Mouse (Mus musculus): ENCODE data around the gene Fbxw2. TPM values are rescaled to one million over a fixed set of nuclear protein-coding genes. Genes with fewer than 3 reads are reported as not detected.

Fbxw2 gene
- total and polyA plus RNA-seq, 3 experiments, result 36.7 to 67.8 (median 61.2) TPM

DNA sequence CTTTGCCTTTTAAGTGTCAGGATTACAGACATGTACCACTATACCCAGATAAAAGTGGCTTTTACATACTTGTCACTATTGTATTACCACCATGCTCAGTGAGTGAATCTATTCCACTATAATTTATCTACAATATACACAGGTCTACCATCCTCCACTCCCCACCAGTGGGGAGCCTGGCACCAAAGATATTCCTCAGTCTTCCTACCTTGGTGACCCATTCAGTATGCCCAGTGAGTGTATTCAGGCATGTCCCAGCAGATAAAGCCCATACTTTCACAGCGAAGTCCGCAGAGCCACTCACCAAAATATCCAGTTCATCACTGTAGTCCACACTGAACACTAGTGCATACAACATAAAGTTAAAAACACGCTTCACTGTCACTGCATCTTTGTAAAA lies 15.3 kb downstream of the Fbxw2 start:
- H3K36me3 ChIP-seq (replicated peaks in 1 of 2; ENCODE audit: control insufficient read depth in 1 of 2, insufficient read depth in 1 of 2, low read length in 1 of 2), result peaks cover 49 to 93% of the 10 kb centered on the region in 2 experiments
- H3K27me3 ChIP-seq (replicated peaks), result no peaks in the 10 kb centered on the region
- DNase-seq (ENCODE audit: extremely low read depth), result no peak
- H3K9me3 ChIP-seq (replicated peaks; ENCODE audit: low read length), result no peaks in the 10 kb centered on the region
- H3K79me2 ChIP-seq (replicated peaks; ENCODE audit: control insufficient read depth, extremely low read depth, insufficient read depth, poor library complexity, severe bottlenecking), result peaks cover 82% of the 10 kb centered on the region
- peaks cover 4 to 18% of the 10 kb centered on the region in 2 experiments; a peak in 3 of 4 replicates for H3K4me1 ChIP-seq (ENCODE audit: control insufficient read depth in 1 of 2, insufficient read depth in 2 of 2)
- dilution Hi-C loops (cut with MboI; ENCODE audit: extremely low pct_ligation_motif_present, extremely low pct_unique_long_range_greater_than_20kb, low sequenced_read_pairs), result no loop called here
- H3K27ac ChIP-seq (ENCODE audit: insufficient read depth, low read depth), result no peak overlapping the region
- no peak overlapping the region for H3K9ac ChIP-seq (ENCODE audit: insufficient read depth, low read depth)
- in situ Hi-C loops (cut with MboI; ENCODE audit: low pct_ligation_motif_present, low pct_unique_long_range_greater_than_20kb, low sequenced_read_pairs), result no loop called here
- no peak overlapping the region for H3K4me2 ChIP-seq (ENCODE audit: insufficient read depth, low read depth, poor library complexity, severe bottlenecking)
- H3K4me3 ChIP-seq (replicated peaks in 1 of 3; ENCODE audit: low read depth in 2 of 3, low read length in 2 of 3, poor library complexity in 1 of 3), result no peak overlapping the region
- no peak for TF ChIP-seq POLR2AphosphoS2 (IDR thresholded peaks at IDR 0.05; ENCODE audit: low read depth, low read length)
- no peak for TF ChIP-seq RAD21 (IDR thresholded peaks at IDR 0.05; ENCODE audit: low read depth, low read length)
- no peak for TF ChIP-seq ZMIZ1 (IDR thresholded peaks at IDR 0.05; ENCODE audit: low read depth, low read length)
- no peak for TF ChIP-seq CTCF (conservative IDR thresholded peaks at IDR 0.05 in 1 of 2, IDR thresholded peaks at IDR 0.05 in 1 of 2; ENCODE audit: low read depth in 2 of 2, low read length in 2 of 2)
- no peak for TF ChIP-seq BHLHE40 (IDR thresholded peaks at IDR 0.05; ENCODE audit: low read depth, low read length)
- TF ChIP-seq TBP (conservative IDR thresholded peaks at IDR 0.05; ENCODE audit: low read depth, low read length), result no peak
- no peak for TF ChIP-seq RCOR1 (conservative IDR thresholded peaks at IDR 0.05; ENCODE audit: low read depth, low read length)
- TF ChIP-seq USF1 (IDR thresholded peaks at IDR 0.05; ENCODE audit: low read depth, low read length), result no peak
- TF ChIP-seq SMC3 (IDR thresholded peaks at IDR 0.05; ENCODE audit: low read depth, low read length), result no peak
- no peak for TF ChIP-seq MAZ (IDR thresholded peaks at IDR 0.05; ENCODE audit: low read depth, low read length)

GRCm38 (mm10) chr2:34809568-34809967 lies 16.5 kb downstream of the Fbxw2 start:
- no peak overlapping the region for H3K27ac ChIP-seq (ENCODE audit: insufficient read depth, low read depth)
- H3K9ac ChIP-seq (ENCODE audit: insufficient read depth, low read depth), result no peak overlapping the region
- dilution Hi-C loops (cut with MboI; ENCODE audit: extremely low pct_ligation_motif_present, extremely low pct_unique_long_range_greater_than_20kb, low sequenced_read_pairs) (no loop called here), in situ Hi-C loops (cut with MboI; ENCODE audit: low pct_ligation_motif_present, low pct_unique_long_range_greater_than_20kb, low sequenced_read_pairs) (no loop called here)
- H3K79me2 ChIP-seq (replicated peaks; ENCODE audit: control insufficient read depth, extremely low read depth, insufficient read depth, poor library complexity, severe bottlenecking), result peaks cover 89% of the 10 kb centered on the region
- H3K4me3 ChIP-seq (replicated peaks in 1 of 3; ENCODE audit: low read depth in 2 of 3, low read length in 2 of 3, poor library complexity in 1 of 3), result no peak overlapping the region
- H3K9me3 ChIP-seq (replicated peaks; ENCODE audit: low read length), result no peaks in the 10 kb centered on the region
- TF ChIP-seq MEF2A (IDR thresholded peaks at IDR 0.05; ENCODE audit: borderline replicate concordance, low read depth, low read length) (no peak), ZKSCAN1 (IDR thresholded peaks at IDR 0.05; ENCODE audit: borderline replicate concordance, low read depth, low read length) (no peak), MAFK (IDR thresholded peaks at IDR 0.05; ENCODE audit: insufficient replicate concordance, low read length) (no peak), SIN3A (IDR thresholded peaks at IDR 0.05; ENCODE audit: low read length) (no peak), ETS1 (conservative IDR thresholded peaks at IDR 0.05; ENCODE audit: low read depth, low read length) (no peak), PAX5 (IDR thresholded peaks at IDR 0.05; ENCODE audit: low read length) (no peak), ZNF384 (IDR thresholded peaks at IDR 0.05; ENCODE audit: low read depth, low read length) (no peak), MAZ (IDR thresholded peaks at IDR 0.05; ENCODE audit: low read depth, low read length) (no peak), UBTF (IDR thresholded peaks at IDR 0.05; ENCODE audit: low read depth, low read length) (no peak), MYC (IDR thresholded peaks at IDR 0.05; ENCODE audit: low read depth, low read length) (no peak), ELF1 (IDR thresholded peaks at IDR 0.05; ENCODE audit: low read depth, low read length) (no peak), RCOR1 (conservative IDR thresholded peaks at IDR 0.05; ENCODE audit: low read depth, low read length) (no peak), BHLHE40 (IDR thresholded peaks at IDR 0.05; ENCODE audit: low read depth, low read length) (no peak), CHD2 (IDR thresholded peaks at IDR 0.05; ENCODE audit: low read length) (no peak), HCFC1 (IDR thresholded peaks at IDR 0.05; ENCODE audit: low read depth, low read length) (no peak)
- H3K4me2 ChIP-seq (ENCODE audit: insufficient read depth, low read depth, poor library complexity, severe bottlenecking), result no peak overlapping the region
- H3K4me1 ChIP-seq (ENCODE audit: control insufficient read depth in 1 of 2, insufficient read depth in 2 of 2), result peaks cover 8 to 29% of the 10 kb centered on the region in 2 experiments
- H3K36me3 ChIP-seq (replicated peaks in 1 of 2; ENCODE audit: control insufficient read depth in 1 of 2, insufficient read depth in 1 of 2, low read length in 1 of 2), result peaks cover 50 to 94% of the 10 kb centered on the region in 2 experiments
- no peak for DNase-seq (ENCODE audit: extremely low read depth)
- H3K27me3 ChIP-seq (replicated peaks), result no peaks in the 10 kb centered on the region
